Mouse (Mus musculus) stomach, embryonic 16.5 days (tissue): Measurements from ENCODE around the gene Anks1b. TPM values are rescaled to one million over a fixed set of nuclear protein-coding genes. Genes with fewer than 3 reads are reported as not detected.

ENCODE experiments used
- ATAC-seq: fragments of 200-750 bp; cut with Nextera tagmentation; 2 replicates; pipeline ENCODE4 v1.8.0; 2017; ENCODE audit warnings: moderate number of reproducible peaks, moderate TSS enrichment; ENCODE audit not compliant: insufficient read depth, low FRiP score
- H3K27ac ChIP-seq: fragments of 300-500 bp; sonication (generic); 2 replicates; pipeline ENCODE4 v1.5.1; 2014; ENCODE audit warnings: low read length
- H3K27me3 ChIP-seq: fragments of 300-500 bp; sonication (generic); 2 replicates; pipeline ENCODE4 v1.6.1; 2014; ENCODE audit warnings: low read length, control low read depth, mixed read lengths; ENCODE audit not compliant: control insufficient read depth, insufficient read depth
- H3K36me3 ChIP-seq: fragments of 300-500 bp; sonication (generic); 2 replicates; pipeline ENCODE4 v1.6.1; 2014; ENCODE audit warnings: low read length; ENCODE audit not compliant: control insufficient read depth, insufficient read depth
- H3K4me1 ChIP-seq: fragments of 300-500 bp; sonication (generic); 2 replicates; pipeline ENCODE4 v1.6.1; 2014; ENCODE audit warnings: low read length, control low read depth, mixed read lengths; ENCODE audit not compliant: control insufficient read depth, insufficient read depth
- H3K4me2 ChIP-seq: fragments of 300-500 bp; sonication (generic); 2 replicates; pipeline ENCODE4 v1.6.1; 2014; ENCODE audit warnings: low read depth, low read length, mixed read lengths
- H3K4me3 ChIP-seq: fragments of 300-500 bp; sonication (generic); replicated peaks from 2 replicates; pipeline ENCODE4 v1.5.1; 2014; ENCODE audit warnings: mild to moderate bottlenecking, low read length
- H3K9ac ChIP-seq: fragments of 300-500 bp; sonication (generic); 2 replicates; pipeline ENCODE4 v1.6.1; 2014; ENCODE audit warnings: low read length
- H3K9me3 ChIP-seq: fragments of 300-500 bp; sonication (generic); replicated peaks from 2 replicates; pipeline ENCODE4 v1.6.1; 2016; ENCODE audit warnings: low read length, control low read depth; ENCODE audit not compliant: control insufficient read depth
- WGBS: fragments of 180-500 bp; shearing (Covaris S2); extraction: QIAGEN DNeasy Blood & Tissue Kit; methylation state at CpG from one replicate; pipeline ENCODE4 v1.1.7; 2014; 5-methylcytosine and 5-hydroxymethylcytosine counted together
- polyA plus RNA-seq: library from polyadenylated mRNA; unstranded; fragments of >200 nt; fragmentation: Nextera tagmentation; extraction: Ambion mirVana; gene quantifications from 2 replicates; pipeline ENCODE4 v1.2.1, GENCODE M21; 2015

Anks1b gene
- polyA plus RNA-seq, 1 experiment from 2014 or later, result 1.4 TPM

GRCm38 (mm10) chr10:89856286-89856685 is 17.0 kb upstream of the Anks1b start:
- no peak overlapping the region for H3K4me3 ChIP-seq
- no peak overlapping the region for H3K27ac ChIP-seq
- no peaks in the 10 kb centered on the region for H3K9me3 ChIP-seq
- H3K36me3 ChIP-seq, result no peaks in the 10 kb centered on the region
- no peak for ATAC-seq
- H3K9ac ChIP-seq, result no peak overlapping the region
- H3K4me2 ChIP-seq, result no peak overlapping the region
- H3K27me3 ChIP-seq, result no peaks in the 10 kb centered on the region
- no peaks in the 10 kb centered on the region for H3K4me1 ChIP-seq
- WGBS, result 89% methylated on average over 7 of the region's 7 CpGs

- Histone ChIP-seq H3K27ac (no peak overlapping the region), H3K4me1 (peaks cover 3% of the 10 kb centered on the region; the same call in 1 of the 2 replicates), H3K4me3 (no peak overlapping the region), H3K4me2 (no peak overlapping the region), H3K36me3 (no peaks in the 10 kb centered on the region), H3K27me3 (peaks cover 8% of the 10 kb centered on the region; the same call in 1 of the 2 replicates), H3K9me3 (no peaks in the 10 kb centered on the region), H3K9ac (no peak overlapping the region)
- no peak for ATAC-seq
- WGBS, result 73% methylated on average over 4 of the region's 4 CpGs
Observed at GRCm38 (mm10) chr10:89868211-89868610, 5.1 kb upstream of the Anks1b start.

- Histone ChIP-seq H3K4me2 (no peak overlapping the region), H3K9ac (no peak overlapping the region), H3K4me1 (peaks cover 9% of the 10 kb centered on the region), H3K9me3 (no peaks in the 10 kb centered on the region), H3K27ac (no peak overlapping the region), H3K36me3 (no peaks in the 10 kb centered on the region), H3K27me3 (peaks cover 14% of the 10 kb centered on the region), H3K4me3 (no peak overlapping the region)
- 72% methylated on average over 3 of the region's 3 CpGs for WGBS
- ATAC-seq, result no peak
Observed at GRCm38 (mm10) chr10:89868836-89869235, 4.5 kb upstream of the Anks1b start.

GRCm38 (mm10) chr10:89872501-89873145 is 686 bp upstream of the Anks1b start:
- WGBS, result 1% methylated on average over 27 of the region's 56 CpGs
- Histone ChIP-seq H3K4me1 (peaks cover 10% of the 10 kb centered on the region), H3K27me3 (peaks cover 18% of the 10 kb centered on the region), H3K9ac (peak overlapping the region; percentile 62), H3K27ac (no peak overlapping the region), H3K36me3 (no peaks in the 10 kb centered on the region), H3K9me3 (no peaks in the 10 kb centered on the region), H3K4me2 (peak overlapping the region; percentile 98), H3K4me3 (peak overlapping the region; percentile 60)
- peak; percentile 77 for ATAC-seq

GRCm38 (mm10) chr10:89874036-89874435 is 727 bp downstream of the Anks1b start:
- H3K4me3 ChIP-seq, result peak overlapping the region; percentile 60

GRCm38 (mm10) chr10:89883561-89883960 is 10.3 kb downstream of the Anks1b start:
- Histone ChIP-seq H3K4me2 (no peak overlapping the region), H3K4me1 (no peaks in the 10 kb centered on the region), H3K27me3 (no peaks in the 10 kb centered on the region), H3K4me3 (no peak overlapping the region), H3K9me3 (no peaks in the 10 kb centered on the region), H3K9ac (no peak overlapping the region), H3K36me3 (no peaks in the 10 kb centered on the region), H3K27ac (no peak overlapping the region)
- WGBS, result 78% methylated on average over 8 of the region's 8 CpGs
- no peak for ATAC-seq

More at GRCm38 (mm10) chr10:89874036-89874435, 727 bp downstream of the Anks1b start:
- H3K27ac ChIP-seq, result no peak overlapping the region
- peaks cover 18% of the 10 kb centered on the region for H3K27me3 ChIP-seq
- no peaks in the 10 kb centered on the region for H3K9me3 ChIP-seq
- no peak overlapping the region for H3K9ac ChIP-seq
- 13% methylated on average over 8 of the region's 8 CpGs for WGBS
- peaks cover 10% of the 10 kb centered on the region for H3K4me1 ChIP-seq
- ATAC-seq, result no peak
- no peaks in the 10 kb centered on the region for H3K36me3 ChIP-seq
- peak overlapping the region; percentile 98 for H3K4me2 ChIP-seq

- H3K27ac ChIP-seq, result no peak overlapping the region
- no peak overlapping the region for H3K4me3 ChIP-seq
- no peaks in the 10 kb centered on the region for H3K36me3 ChIP-seq
- WGBS, result 60% methylated on average over 7 of the region's 7 CpGs
- H3K27me3 ChIP-seq, result no peaks in the 10 kb centered on the region
- H3K4me2 ChIP-seq, result no peak overlapping the region
- H3K4me1 ChIP-seq, result no peaks in the 10 kb centered on the region
- no peak for ATAC-seq
- no peak overlapping the region for H3K9ac ChIP-seq
- H3K9me3 ChIP-seq, result no peaks in the 10 kb centered on the region
Observed at GRCm38 (mm10) chr10:89902720-89903337, 29.5 kb downstream of the Anks1b start.

GRCm38 (mm10) chr10:89911889-89912288 is 38.6 kb downstream of the Anks1b start:
- no peaks in the 10 kb centered on the region for H3K9me3 ChIP-seq
- no peak overlapping the region for H3K27ac ChIP-seq
- no peaks in the 10 kb centered on the region for H3K36me3 ChIP-seq
- H3K4me3 ChIP-seq, result no peak overlapping the region
- no peak overlapping the region for H3K9ac ChIP-seq
- 84% methylated on average over 4 of the region's 4 CpGs for WGBS
- H3K4me1 ChIP-seq, result no peaks in the 10 kb centered on the region
- no peaks in the 10 kb centered on the region for H3K27me3 ChIP-seq
- ATAC-seq, result no peak
- no peak overlapping the region for H3K4me2 ChIP-seq

- no peak overlapping the region for H3K27ac ChIP-seq
- no peaks in the 10 kb centered on the region for H3K36me3 ChIP-seq
- no peak overlapping the region for H3K9ac ChIP-seq
- no peak overlapping the region for H3K4me2 ChIP-seq
- no peak overlapping the region for H3K4me3 ChIP-seq
- no peaks in the 10 kb centered on the region for H3K9me3 ChIP-seq
- H3K27me3 ChIP-seq, result no peaks in the 10 kb centered on the region
- peak; percentile 44; the same call in 1 of the 2 replicates for ATAC-seq
- H3K4me1 ChIP-seq, result no peaks in the 10 kb centered on the region
Observed at GRCm38 (mm10) chr10:89913174-89913573, 39.9 kb downstream of the Anks1b start.
